Mouse (Mus musculus) bone marrow, adult 2 months (tissue): Measurements from ENCODE around the gene Zic4. TPM values are rescaled to one million over a fixed set of nuclear protein-coding genes. Genes with fewer than 3 reads are reported as not detected.

Experiments used
- H3K27ac ChIP-seq: fragments of 200-500 bp; 2 replicates; pipeline ENCODE4 v1.5.1; 2012; ENCODE audit warnings: low read depth, mild to moderate bottlenecking, control low read depth, inconsistent platforms, low read length; ENCODE audit not compliant: control insufficient read depth, poor library complexity, insufficient read depth
- H3K4me1 ChIP-seq: fragments of 200-500 bp; 2 replicates; pipeline ENCODE4 v1.6.1; 2011; ENCODE audit warnings: low read length; ENCODE audit not compliant: control insufficient read depth, insufficient read depth
- H3K4me3 ChIP-seq: fragments of 200-500 bp; replicated peaks from 2 replicates; pipeline ENCODE3; 2011; ENCODE audit warnings: mild to moderate bottlenecking, low read depth, low read length, control low read depth; ENCODE audit not compliant: control insufficient read depth
- CTCF ChIP-seq: fragments of 200-500 bp; IDR thresholded peaks from 2 replicates; pipeline ENCODE4 v1.5.1; 2011; ENCODE audit warnings: low read length, control low read depth; ENCODE audit not compliant: control insufficient read depth, insufficient read depth
- POLR2A ChIP-seq: fragments of 200-500 bp; IDR thresholded peaks from 2 replicates; pipeline ENCODE4 v1.6.1; 2011; ENCODE audit warnings: low read depth, mild to moderate bottlenecking, control low read depth, low read length, borderline replicate concordance; ENCODE audit not compliant: control insufficient read depth
- WGBS: fragments of 180-500 bp; shearing (Covaris S2); methylation state at CpG from one replicate; pipeline ENCODE4 v1.1.7; 2018; 5-methylcytosine and 5-hydroxymethylcytosine counted together
- polyA plus RNA-seq: library from polyadenylated mRNA; stranded (reverse); fragments of >200 nt; gene quantifications from 2 replicates; pipeline ENCODE4 v1.2.4, GENCODE M21; 2011; ENCODE audit warnings: low replicate concordance; ENCODE audit not compliant: missing spikeins, insufficient read depth, insufficient read length

The Zic4 gene
- polyA plus RNA-seq, 1 experiment: not detected

GRCm38 (mm10) chr9:91360151-91361032 lies 1.8 kb upstream of the Zic4 start:
- no peaks in the 10 kb centered on the region for H3K4me1 ChIP-seq
- whole genome bisulfite sequencing: 11% methylated on average over 21 of the region's 21 CpGs
- no peak overlapping the region for H3K27ac ChIP-seq
- TF ChIP-seq CTCF: no peak
- H3K4me3 ChIP-seq: no peak overlapping the region

- 5% methylated on average over 35 of the region's 35 CpGs for WGBS
- Histone ChIP-seq H3K4me3 (no peak overlapping the region), H3K4me1 (no peaks in the 10 kb centered on the region), H3K27ac (no peak overlapping the region)
- TF ChIP-seq POLR2A (no peak), CTCF (no peak)
Measured at GRCm38 (mm10) chr9:91361033-91361855, 969 bp upstream of the Zic4 start.

GRCm38 (mm10) chr9:91363011-91363730 lies 958 bp downstream of the Zic4 start:
- Histone ChIP-seq H3K4me1 (no peaks in the 10 kb centered on the region), H3K27ac (no peak overlapping the region), H3K4me3 (no peak overlapping the region)
- WGBS: 12% methylated on average over 14 of the region's 14 CpGs
- TF ChIP-seq POLR2A (no peak), CTCF (no peak)

- WGBS: 3% methylated on average over 7 of the region's 7 CpGs
- no peak overlapping the region for H3K4me3 ChIP-seq
- no peak for TF ChIP-seq POLR2A
- no peak for TF ChIP-seq CTCF
- no peaks in the 10 kb centered on the region for H3K4me1 ChIP-seq
- H3K27ac ChIP-seq: no peak overlapping the region
Measured at GRCm38 (mm10) chr9:91363814-91364126, 1.6 kb downstream of the Zic4 start.

GRCm38 (mm10) chr9:91364127-91364970 lies 2.1 kb downstream of the Zic4 start:
- Histone ChIP-seq H3K27ac (no peak overlapping the region), H3K4me1 (no peaks in the 10 kb centered on the region), H3K4me3 (peak overlapping the region; percentile 16)
- 3% methylated on average over 77 of the region's 77 CpGs for WGBS
- TF ChIP-seq POLR2A: no peak
- no peak for TF ChIP-seq CTCF

GRCm38 (mm10) chr9:91364971-91365501 lies 2.8 kb downstream of the Zic4 start:
- no peak overlapping the region for H3K4me3 ChIP-seq

GRCm38 (mm10) chr9:91365664-91366063 lies 3.5 kb downstream of the Zic4 start, which contains the start of gene Zic1:
Zic1 (minus strand) TSS chr9:91365810.
- WGBS: 9% methylated on average over 31 of the region's 33 CpGs
- Histone ChIP-seq H3K4me3 (peak within 1 kb of the TSS; percentile 16), H3K4me1 (no peaks in the 10 kb centered on the region), H3K27ac (no peak within 1 kb of the TSS)
- TF ChIP-seq POLR2A: no peak
- TF ChIP-seq CTCF: no peak

More at GRCm38 (mm10) chr9:91364971-91365501, 2.8 kb downstream of the Zic4 start:
- no peak for TF ChIP-seq CTCF
- TF ChIP-seq POLR2A: no peak
- WGBS: 4% methylated on average over 42 of the region's 42 CpGs
- Histone ChIP-seq H3K4me1 (no peaks in the 10 kb centered on the region), H3K27ac (no peak overlapping the region)
